Mouse (Mus musculus) liver, adult 2 months (tissue): ENCODE measurements around the gene Ndufs7.

Experiments used
- CTCF ChIP-seq: fragments of 200-500 bp; IDR thresholded peaks from 2 replicates; pipeline ENCODE4 v1.5.1; 2011; ENCODE audit warnings: low read depth, low read length, control low read depth
- POLR2A ChIP-seq: fragments of 200-500 bp; IDR thresholded peaks from 2 replicates; pipeline ENCODE4 v1.6.1; 2011; ENCODE audit warnings: low read length, control low read depth; ENCODE audit not compliant: insufficient read depth; ENCODE audit errors: extremely low read depth

DNA sequence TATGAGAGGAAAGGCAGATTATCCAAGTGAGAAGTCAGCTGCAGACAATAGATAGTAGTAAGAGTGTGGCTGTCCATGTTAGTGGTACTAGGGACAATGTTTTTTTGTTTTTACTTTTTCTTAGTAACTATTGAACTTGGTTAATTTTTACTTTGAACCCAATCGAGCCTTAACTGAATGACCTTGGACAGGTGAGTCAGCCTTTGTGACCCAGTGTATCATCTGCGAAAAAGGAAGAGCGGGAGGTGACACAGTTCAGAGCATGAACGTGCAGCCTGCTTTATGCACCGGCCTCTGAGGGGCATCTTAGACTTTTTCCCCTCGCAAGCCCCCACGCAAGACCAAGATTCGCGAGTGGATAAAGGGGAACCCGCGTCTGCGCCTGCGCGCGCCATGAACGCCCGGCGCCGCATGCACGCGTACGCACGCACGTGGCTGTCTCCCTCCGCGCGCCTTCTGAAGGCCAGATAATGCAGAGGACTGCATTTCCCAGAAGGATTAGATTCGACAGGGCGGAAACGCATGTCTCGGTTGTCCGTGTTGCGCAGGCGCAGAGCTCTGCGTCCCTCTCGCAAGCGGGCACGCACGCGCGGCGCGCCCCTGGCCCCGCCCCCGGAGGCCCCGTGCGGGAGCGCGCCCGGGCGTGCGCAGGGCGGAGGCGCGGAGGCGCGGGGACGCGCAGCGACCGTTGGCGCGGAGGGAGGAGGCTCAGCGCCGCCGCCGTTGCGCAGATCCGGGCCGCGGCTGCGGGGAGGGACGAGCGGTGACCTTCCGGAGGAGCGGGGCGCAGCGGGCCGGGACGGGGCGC is 15.6 kb downstream of the Ndufs7 start:
- TF ChIP-seq CTCF = no peak
- peak; percentile 92 for TF ChIP-seq POLR2A
